23 mouse cellular contexts compared by ENCODE assay signal in the genomic region with DNA sequence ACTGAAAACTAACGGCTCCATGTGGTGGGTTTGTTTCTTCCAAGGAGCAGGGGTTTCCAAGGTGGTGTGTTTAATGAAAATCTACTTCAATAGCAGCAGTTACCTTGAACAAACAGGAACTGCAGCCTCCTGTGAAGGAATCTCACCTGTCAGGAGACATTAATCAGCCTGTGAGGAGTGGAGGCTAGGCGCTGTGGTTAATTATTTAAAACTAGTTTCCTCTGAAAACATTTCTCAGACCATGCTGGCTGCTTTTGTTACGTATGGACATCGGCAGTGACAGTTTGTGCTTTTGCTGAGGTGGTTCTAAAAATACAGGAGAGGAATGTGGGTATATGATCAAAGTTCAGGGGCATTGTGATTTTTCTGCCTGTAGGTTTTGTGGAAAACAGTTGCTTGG.
DNase-seq lines count a peak whose midpoint lies in the region; ATAC-seq lines count a peak whose summit lies in the region.
"Had no signal": no experiment of that assay in that cellular context is flagged by ENCODE, and none has a peak within 500 bp of the region (broad histone marks: within the 10 kb centered on the region; RNA-seq: fewer than 3 reads in every experiment).

No protein-coding gene starts in this region.

- H3K9ac ChIP-seq in liver, embryonic 11.5 days (ENCODE audit: low read depth, low read length) = no peak overlapping the region
- H3K9ac ChIP-seq: embryonic facial prominence, embryonic 15.5 days; forebrain, postnatal 0 days; hindbrain, embryonic 12.5 days; midbrain, embryonic 15.5 days; neural tube, embryonic 15.5 days had no signal

- H3K4me1 ChIP-seq in liver, embryonic 11.5 days (replicated peaks; ENCODE audit: control insufficient read depth, insufficient read depth, low read length) = no peaks in the 10 kb centered on the region
- H3K4me1 ChIP-seq: midbrain, embryonic 15.5 days had no signal

- no peak overlapping the region for H3K4me3 ChIP-seq in liver, embryonic 11.5 days (ENCODE audit: low read depth, low read length)
- H3K4me3 ChIP-seq: embryonic facial prominence, embryonic 15.5 days; forebrain, embryonic 10.5 days; hindbrain, embryonic 12.5 days; limb, embryonic 10.5 days; midbrain, embryonic 15.5 days; neural tube, embryonic 15.5 days had no signal

- no peaks in the 10 kb centered on the region for H3K9me3 ChIP-seq in liver, embryonic 11.5 days (ENCODE audit: control insufficient read depth, low read length)
- H3K9me3 ChIP-seq: embryonic facial prominence, embryonic 15.5 days; forebrain, embryonic 10.5 days; hindbrain, embryonic 12.5 days; limb, embryonic 10.5 days; midbrain, embryonic 15.5 days; neural tube, embryonic 15.5 days had no signal

- no peak overlapping the region for H3K4me2 ChIP-seq in liver, embryonic 11.5 days
- H3K4me2 ChIP-seq: embryonic facial prominence, embryonic 15.5 days; heart, embryonic 11.5 days; hindbrain, embryonic 12.5 days; midbrain, embryonic 15.5 days; neural tube, embryonic 15.5 days had no signal

- no peaks in the 10 kb centered on the region for H3K36me3 ChIP-seq in liver, embryonic 11.5 days (ENCODE audit: control insufficient read depth, insufficient read depth, low read length)
- H3K36me3 ChIP-seq: embryonic facial prominence, embryonic 15.5 days; forebrain, embryonic 10.5 days; hindbrain, embryonic 12.5 days; limb, embryonic 10.5 days; midbrain, embryonic 15.5 days; neural tube, embryonic 15.5 days had no signal

- peak overlapping the region; percentile 56; the same call in 1 of the 2 replicates for H3K27ac ChIP-seq in liver, embryonic 11.5 days (ENCODE audit: low read depth, low read length)
- H3K27ac ChIP-seq: embryonic facial prominence, embryonic 15.5 days; forebrain, embryonic 10.5 days; hindbrain, embryonic 12.5 days; limb, embryonic 10.5 days; midbrain, embryonic 15.5 days; neural tube, embryonic 15.5 days had no signal

- DNase-seq in liver, embryonic 11.5 days (ENCODE audit: low spot score) = no peak
- no peak for DNase-seq in liver
- DNase-seq in kidney, adult 9 months = peak; percentile 56
- peak; percentile 22 to 62 for DNase-seq in kidney, postnatal 36 days
- DNase-seq in yolk sac, embryonic 10.5 days (ENCODE audit: low spot score) = peak; percentile 49
- DNase-seq in adrenal gland, postnatal 4 days (ENCODE audit: low spot score in 2 of 2) = no peak
- DNase-seq: adrenal gland, postnatal 36 days; B cell, adult 2 months; cerebellum, adult 2 months; cerebellum, postnatal 36 days; forebrain, postnatal 0 days; heart, postnatal 10 days; lung, adult 2 months; thymus, postnatal 36 days had no signal

- 58% methylated on average over 4 of the region's 4 CpGs for WGBS in liver, embryonic 11.5 days

- no peaks in the 10 kb centered on the region for H3K27me3 ChIP-seq in liver, embryonic 11.5 days (replicated peaks; ENCODE audit: control insufficient read depth, insufficient read depth, low read length)
- H3K27me3 ChIP-seq: embryonic facial prominence, embryonic 15.5 days; hindbrain, embryonic 12.5 days; midbrain, embryonic 15.5 days; neural tube, embryonic 15.5 days had no signal

- no peak for ATAC-seq in liver, embryonic 11.5 days (replicated peaks; ENCODE audit: low FRiP score)
- ATAC-seq in erythroblast, adult 5-6 weeks (replicated peaks; ENCODE audit: low FRiP score, poor library complexity, severe bottlenecking) = no peak
- ATAC-seq: forebrain, postnatal 0 days; inflammation-experienced regulatory T-cells, adult 6 months; midbrain, embryonic 15.5 days had no signal

Comparison
In these comparisons a context has a peak if more than half of its experiments do, and no peak if none do; other contexts are left out.
1. DNase-seq: peak in kidney, adult 9 months (single experiment), kidney, postnatal 36 days (2 of 2) and yolk sac, embryonic 10.5 days (single experiment); none in liver, embryonic 11.5 days (single experiment), liver (single experiment) and adrenal gland, postnatal 4 days (0 of 2).